Mouse (Mus musculus) hindbrain, embryonic 15.5 days (tissue): ENCODE measurements around the gene Usp47. TPM values are rescaled to one million over a fixed set of nuclear protein-coding genes. Genes with fewer than 3 reads are reported as not detected.

Experiments used
- ATAC-seq: fragments of 200-750 bp; cut with Nextera tagmentation; 2 replicates; pipeline ENCODE4 v1.8.0; 2017; ENCODE audit warnings: low read depth, moderate number of reproducible peaks, moderate TSS enrichment; ENCODE audit not compliant: low FRiP score
- H3K27ac ChIP-seq: fragments of 300-500 bp; sonication (generic); replicated peaks from 2 replicates; pipeline ENCODE4 v1.5.1; 2015; ENCODE audit warnings: mild to moderate bottlenecking, inconsistent platforms
- H3K27me3 ChIP-seq: fragments of 300-500 bp; sonication (generic); 2 replicates; pipeline ENCODE4 v1.6.1; 2015; ENCODE audit warnings: control low read depth, inconsistent platforms
- H3K36me3 ChIP-seq: fragments of 300-500 bp; sonication (generic); 2 replicates; pipeline ENCODE4 v1.6.1; 2015; ENCODE audit warnings: control low read depth, inconsistent platforms
- H3K4me1 ChIP-seq: fragments of 300-500 bp; sonication (generic); replicated peaks from 2 replicates; pipeline ENCODE4 v1.6.1; 2015; ENCODE audit warnings: control low read depth, inconsistent platforms
- H3K4me2 ChIP-seq: fragments of 300-500 bp; sonication (generic); 2 replicates; pipeline ENCODE4 v1.6.1; 2015; ENCODE audit warnings: moderate library complexity, mild to moderate bottlenecking, inconsistent platforms
- H3K4me3 ChIP-seq: fragments of 300-500 bp; sonication (generic); 2 replicates; pipeline ENCODE4 v1.5.1; 2015; ENCODE audit warnings: mild to moderate bottlenecking, inconsistent platforms
- H3K9ac ChIP-seq: fragments of 300-500 bp; sonication (generic); 2 replicates; pipeline ENCODE4 v1.6.1; 2015; ENCODE audit warnings: inconsistent platforms
- H3K9me3 ChIP-seq: fragments of 300-500 bp; sonication (generic); 2 replicates; pipeline ENCODE4 v1.6.1; 2016; ENCODE audit warnings: control low read depth, inconsistent platforms
- WGBS: fragments of 180-500 bp; shearing (Covaris S2); methylation state at CpG from one replicate; pipeline ENCODE4 v1.1.7; 2015; 5-methylcytosine and 5-hydroxymethylcytosine counted together
- polyA plus RNA-seq: library from polyadenylated mRNA; unstranded; fragments of >200 nt; fragmentation: Nextera tagmentation; extraction: Ambion mirVana; gene quantifications from 2 replicates; pipeline ENCODE4 v1.2.1, GENCODE M21; 2015

Usp47 gene
- polyA plus RNA-seq, 1 experiment from 2014 or later = 63.7 TPM

DNA sequence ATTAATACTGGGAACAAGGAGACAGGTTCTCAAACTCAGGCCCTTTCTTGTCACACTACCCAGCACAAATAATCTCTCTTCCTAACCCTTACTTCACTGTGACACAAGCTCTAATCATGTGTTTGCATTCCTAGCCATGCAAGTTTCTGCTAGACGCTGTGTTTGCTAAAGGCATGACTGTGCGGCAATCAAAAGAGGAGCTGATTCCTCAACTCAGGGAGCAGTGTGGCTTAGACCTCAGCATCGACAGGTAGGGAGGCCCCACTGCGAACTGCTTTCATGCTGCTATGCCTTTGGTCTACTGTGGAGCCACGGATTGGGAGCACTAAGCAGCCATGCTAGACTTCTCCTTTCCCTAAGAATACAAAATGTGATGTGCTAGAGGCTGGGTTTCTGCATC is 80.5 kb downstream of the Usp47 start:
- H3K36me3 ChIP-seq = peaks cover 64% of the 10 kb centered on the region

DNA sequence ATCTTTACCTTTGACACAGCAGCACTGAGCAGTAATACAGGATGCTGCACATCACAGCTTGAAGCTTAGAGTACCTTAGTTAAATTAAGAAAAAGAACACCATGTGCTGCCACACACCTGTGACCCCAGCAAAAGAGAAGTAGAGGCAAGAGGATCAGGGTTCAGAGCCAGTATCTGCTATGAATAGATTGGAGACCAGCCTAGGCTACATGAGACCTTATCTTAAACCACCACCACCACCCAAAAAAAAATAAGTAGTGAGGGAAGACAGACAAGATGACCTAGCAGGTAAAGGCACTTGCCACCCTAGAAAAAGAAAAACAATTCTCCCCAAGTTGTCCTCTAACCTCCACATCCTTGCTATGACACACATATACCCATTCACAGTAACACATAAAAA is 85.5 kb downstream of the Usp47 start:
- ATAC-seq = no peak
- no peak overlapping the region for H3K4me3 ChIP-seq
- H3K9me3 ChIP-seq = no peaks in the 10 kb centered on the region
- no peak overlapping the region for H3K27ac ChIP-seq
- H3K36me3 ChIP-seq = peaks cover 66% of the 10 kb centered on the region
- no peaks in the 10 kb centered on the region for H3K27me3 ChIP-seq
- H3K4me1 ChIP-seq = no peaks in the 10 kb centered on the region
- H3K4me2 ChIP-seq = no peak overlapping the region
- no peak overlapping the region for H3K9ac ChIP-seq

More for the DNA sequence above, 80.5 kb downstream of the Usp47 start:
- no peak overlapping the region for H3K9ac ChIP-seq
- 92% methylated on average over 5 of the region's 5 CpGs for WGBS
- no peaks in the 10 kb centered on the region for H3K9me3 ChIP-seq
- no peaks in the 10 kb centered on the region for H3K4me1 ChIP-seq
- no peak overlapping the region for H3K4me2 ChIP-seq
- no peaks in the 10 kb centered on the region for H3K27me3 ChIP-seq
- H3K4me3 ChIP-seq = no peak overlapping the region
- H3K27ac ChIP-seq = no peak overlapping the region
- ATAC-seq = no peak

DNA sequence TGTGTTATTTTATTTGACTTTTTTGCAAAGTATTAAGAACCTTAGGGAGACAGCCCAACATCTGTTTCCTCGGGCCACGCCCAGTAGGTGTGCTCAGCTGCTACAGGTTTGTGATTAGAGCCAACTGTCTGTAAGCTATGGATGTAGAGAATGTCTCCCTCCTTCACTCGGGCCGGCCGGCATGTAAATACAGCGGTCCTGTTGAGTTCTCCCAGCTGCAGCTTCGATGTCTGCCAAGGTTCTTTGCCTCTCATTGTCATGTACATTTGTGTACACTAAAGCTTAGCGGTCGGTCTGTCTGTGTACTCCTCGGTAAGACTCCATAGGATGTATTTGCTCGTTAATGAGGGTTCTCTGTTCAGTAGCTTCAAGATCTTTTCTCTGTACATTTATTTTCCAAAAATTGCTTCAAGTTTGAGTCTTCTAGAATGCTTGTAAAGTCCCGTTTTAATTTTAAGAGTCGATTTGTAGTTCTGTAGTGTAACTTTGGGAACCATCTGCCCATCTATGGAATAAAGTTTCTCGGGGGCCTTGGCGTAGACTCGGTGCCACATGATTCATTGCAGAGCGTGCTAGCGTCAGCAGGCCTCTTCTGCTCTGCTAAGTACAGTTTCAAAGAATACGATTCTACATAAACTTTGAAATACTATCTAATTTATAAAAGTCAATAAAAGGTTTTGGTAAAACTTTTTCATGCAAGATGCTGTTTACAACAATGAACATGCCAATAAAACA is 87.5 kb downstream of the Usp47 start:
- no peak overlapping the region for H3K4me2 ChIP-seq
- no peak overlapping the region for H3K27ac ChIP-seq
- ATAC-seq = no peak
- no peaks in the 10 kb centered on the region for H3K27me3 ChIP-seq
- H3K9me3 ChIP-seq = no peaks in the 10 kb centered on the region
- peaks cover 51% of the 10 kb centered on the region for H3K36me3 ChIP-seq
- no peak overlapping the region for H3K9ac ChIP-seq
- H3K4me1 ChIP-seq = no peaks in the 10 kb centered on the region
- WGBS = 87% methylated on average over 19 of the region's 19 CpGs
- no peak overlapping the region for H3K4me3 ChIP-seq

DNA sequence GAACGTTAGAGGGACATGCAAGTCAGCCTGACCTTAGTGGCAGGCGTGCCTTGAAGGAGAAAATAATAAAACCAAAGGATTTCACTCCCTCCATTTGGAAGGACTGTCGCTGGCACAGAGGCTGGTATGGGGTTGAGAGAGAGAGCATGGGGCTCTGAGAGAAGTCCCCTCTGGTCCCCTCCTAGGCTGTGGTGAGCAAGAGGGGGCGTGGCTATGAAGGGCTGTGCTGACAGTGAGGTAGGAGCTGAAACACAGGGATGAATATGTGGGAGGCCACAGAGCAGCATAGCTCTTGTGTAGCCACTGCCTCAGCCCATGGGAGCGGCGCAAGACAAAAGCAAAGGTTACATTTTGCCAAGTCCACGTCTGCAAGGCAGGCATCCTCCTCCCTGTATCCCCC is 94.2 kb downstream of the Usp47 start:
- no peak for ATAC-seq
- H3K9me3 ChIP-seq = no peaks in the 10 kb centered on the region
- H3K9ac ChIP-seq = no peak overlapping the region
- no peak overlapping the region for H3K27ac ChIP-seq
- no peaks in the 10 kb centered on the region for H3K36me3 ChIP-seq
- no peaks in the 10 kb centered on the region for H3K27me3 ChIP-seq
- no peak overlapping the region for H3K4me3 ChIP-seq
- H3K4me1 ChIP-seq = no peaks in the 10 kb centered on the region; the same call in 1 of the 2 replicates
- WGBS = 83% methylated on average over 7 of the region's 7 CpGs
- H3K4me2 ChIP-seq = no peak overlapping the region

DNA sequence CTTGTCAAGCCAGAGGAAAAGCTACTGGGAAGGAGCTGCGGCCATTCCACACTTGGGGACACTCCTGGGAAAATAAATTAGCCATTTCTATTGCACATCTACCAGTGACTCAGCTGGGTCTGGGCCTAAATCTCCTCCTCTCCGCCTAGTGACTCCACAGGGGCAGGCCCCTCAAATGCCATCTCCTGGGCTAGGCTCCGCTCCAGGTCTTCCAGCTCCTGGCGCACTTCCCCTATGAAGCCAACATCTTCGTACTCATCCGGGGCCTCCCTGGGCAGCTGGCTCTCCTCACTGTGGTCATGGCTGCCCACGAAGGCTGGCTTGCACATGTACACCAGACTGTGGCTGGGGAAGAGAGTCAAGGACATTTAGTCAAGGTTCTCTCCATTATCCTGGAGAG is 94.8 kb downstream of the Usp47 start:
- WGBS = 84% methylated on average over 7 of the region's 7 CpGs
- no peak overlapping the region for H3K27ac ChIP-seq

DNA sequence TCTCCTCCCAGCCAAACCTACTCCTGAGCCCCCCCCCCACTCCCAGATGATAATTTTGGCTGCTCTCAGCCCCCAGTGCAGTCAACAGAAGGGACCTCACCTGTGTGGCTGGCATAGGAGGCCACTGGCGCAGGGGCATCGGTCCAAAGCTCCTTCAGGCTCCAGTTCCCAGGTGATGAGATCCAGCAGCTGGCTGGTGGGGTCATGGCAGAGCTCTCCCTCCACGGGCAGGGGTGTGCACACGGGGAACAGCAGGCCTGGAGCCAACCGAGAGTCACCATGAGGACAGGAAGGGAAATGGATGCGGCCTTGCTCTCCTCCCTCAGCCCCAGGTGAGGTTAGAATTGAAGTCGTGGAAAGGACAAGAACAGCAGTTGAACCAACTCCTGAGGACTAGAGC is 95.9 kb downstream of the Usp47 start:
- no peaks in the 10 kb centered on the region for H3K36me3 ChIP-seq
- H3K27me3 ChIP-seq = no peaks in the 10 kb centered on the region
- no peak overlapping the region for H3K9ac ChIP-seq
- ATAC-seq = peak; percentile 20; the same call in 1 of the 2 replicates
- no peak overlapping the region for H3K27ac ChIP-seq
- H3K9me3 ChIP-seq = no peaks in the 10 kb centered on the region
- no peak overlapping the region for H3K4me2 ChIP-seq
- WGBS = 82% methylated on average over 7 of the region's 7 CpGs
- H3K4me1 ChIP-seq = no peaks in the 10 kb centered on the region; the same call in 1 of the 2 replicates
- no peak overlapping the region for H3K4me3 ChIP-seq

More for the DNA sequence above, 94.8 kb downstream of the Usp47 start:
- Histone ChIP-seq H3K4me2 (no peak overlapping the region), H3K36me3 (no peaks in the 10 kb centered on the region), H3K9ac (no peak overlapping the region), H3K4me1 (no peaks in the 10 kb centered on the region; the same call in 1 of the 2 replicates), H3K9me3 (no peaks in the 10 kb centered on the region), H3K4me3 (no peak overlapping the region), H3K27me3 (no peaks in the 10 kb centered on the region)
- no peak for ATAC-seq

DNA sequence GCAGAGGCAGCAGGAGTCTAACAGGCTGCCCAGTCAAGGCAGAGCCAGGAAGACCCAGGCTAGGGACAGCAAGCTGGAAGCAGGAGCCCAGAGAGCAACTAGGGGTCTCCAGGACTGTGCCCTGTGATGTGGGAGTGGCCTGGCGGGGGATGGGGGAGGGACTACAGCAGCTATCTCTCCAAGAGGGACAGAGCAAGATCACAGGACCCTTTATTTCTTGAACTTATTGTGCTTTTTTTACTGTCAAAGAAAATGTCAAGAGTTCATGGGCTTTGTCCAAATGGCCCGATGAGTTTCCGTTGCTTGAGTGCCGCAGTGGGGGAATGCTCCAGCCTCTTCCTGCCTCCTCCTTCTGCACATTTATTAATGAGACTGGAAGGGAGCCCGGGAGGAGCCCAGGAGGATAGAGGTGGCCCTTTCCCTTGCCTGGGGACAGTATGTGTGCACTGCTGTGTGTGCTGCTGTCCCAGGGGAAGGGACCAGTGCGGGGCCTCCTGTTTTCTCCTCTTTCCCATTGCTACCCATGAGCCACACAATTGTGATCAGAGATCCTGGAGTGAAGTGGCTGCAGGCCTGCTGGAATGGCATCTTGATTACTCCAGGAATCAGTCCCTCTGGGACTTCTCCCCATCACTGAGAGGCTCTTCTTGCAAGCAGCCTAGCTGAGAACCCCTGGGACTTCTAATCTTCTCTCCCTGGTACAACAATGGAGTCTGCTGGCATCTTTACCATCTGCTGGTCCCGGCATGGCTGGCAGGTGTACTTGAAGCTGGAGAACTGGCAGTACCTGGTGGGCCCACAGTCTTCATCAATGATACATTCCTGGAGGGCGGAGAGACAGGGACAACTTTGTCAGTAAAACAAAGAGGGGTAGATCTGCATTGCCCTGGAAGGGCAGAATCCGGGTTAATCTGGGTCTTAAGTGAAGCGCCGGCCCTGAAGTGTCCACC is 97.8 kb downstream of the Usp47 start:
- no peak overlapping the region for H3K4me2 ChIP-seq
- H3K36me3 ChIP-seq = no peaks in the 10 kb centered on the region
- H3K27ac ChIP-seq = no peak overlapping the region
- no peak overlapping the region for H3K9ac ChIP-seq
- no peaks in the 10 kb centered on the region for H3K27me3 ChIP-seq
- WGBS = 62% methylated on average over 11 of the region's 11 CpGs
- no peak; the same call in 1 of the 2 replicates for ATAC-seq
- no peaks in the 10 kb centered on the region; the same call in 1 of the 2 replicates for H3K4me1 ChIP-seq
- H3K9me3 ChIP-seq = no peaks in the 10 kb centered on the region
- H3K4me3 ChIP-seq = no peak overlapping the region

DNA sequence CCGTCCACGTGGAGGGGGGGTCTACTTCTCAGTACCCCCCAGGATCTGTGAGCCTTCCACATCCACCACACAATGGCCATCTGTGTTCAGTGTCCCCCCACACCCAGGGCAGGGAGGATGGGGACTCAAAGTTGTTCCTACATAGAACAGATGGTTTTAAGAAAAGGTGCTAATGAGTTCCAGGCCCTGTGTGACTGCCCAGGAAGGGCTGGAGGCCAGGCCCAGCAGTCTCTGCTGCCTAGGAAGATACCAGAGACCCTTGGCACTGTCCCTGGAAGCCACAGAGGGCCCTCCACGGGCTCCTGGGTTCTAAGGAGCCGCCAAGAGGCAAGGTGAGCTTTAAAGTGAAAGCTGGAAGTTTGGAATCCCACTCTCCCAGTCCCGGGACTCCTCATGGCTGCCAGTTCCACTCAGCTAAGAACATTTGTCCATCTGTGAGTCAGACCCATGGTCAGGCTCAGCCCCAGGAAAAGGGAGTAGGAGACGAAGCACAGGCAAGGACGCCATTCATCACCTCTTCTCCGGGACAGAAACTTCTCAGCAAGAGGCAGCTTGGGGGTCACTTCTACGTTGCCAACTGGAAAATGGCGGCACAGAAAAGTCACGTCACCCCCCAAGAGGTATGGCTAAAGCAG is 98.7 kb downstream of the Usp47 start:
- Histone ChIP-seq H3K27ac (no peak overlapping the region), H3K9ac (no peak overlapping the region), H3K36me3 (no peaks in the 10 kb centered on the region), H3K4me3 (no peak overlapping the region), H3K4me1 (no peaks in the 10 kb centered on the region; the same call in 1 of the 2 replicates), H3K27me3 (no peaks in the 10 kb centered on the region), H3K4me2 (no peak overlapping the region), H3K9me3 (no peaks in the 10 kb centered on the region)
- 76% methylated on average over 11 of the region's 11 CpGs for WGBS
- ATAC-seq = no peak

DNA sequence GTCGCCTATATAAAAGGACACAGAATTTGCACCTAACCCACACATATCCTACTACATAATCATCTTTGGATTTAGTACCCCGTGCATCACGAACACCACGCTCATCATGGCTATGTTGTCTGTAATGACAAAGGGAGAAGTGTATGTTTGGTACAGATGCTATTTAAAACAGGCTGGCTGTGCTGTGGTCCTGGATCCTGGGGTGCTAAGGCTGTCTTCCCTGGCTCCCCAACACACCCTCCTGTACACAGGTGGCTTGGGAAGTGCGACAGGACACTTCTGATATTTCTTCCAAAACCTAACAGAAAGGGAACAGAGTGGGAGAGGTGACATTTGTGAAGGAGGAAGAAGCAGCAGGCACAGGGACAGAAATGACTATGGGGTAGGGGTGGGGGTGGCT is 100.3 kb downstream of the Usp47 start:
- H3K27ac ChIP-seq = no peak overlapping the region
- no peaks in the 10 kb centered on the region for H3K27me3 ChIP-seq
- H3K9ac ChIP-seq = no peak overlapping the region
- H3K4me2 ChIP-seq = no peak overlapping the region
- H3K36me3 ChIP-seq = no peaks in the 10 kb centered on the region
- no peak overlapping the region for H3K4me3 ChIP-seq
- no peaks in the 10 kb centered on the region for H3K9me3 ChIP-seq
- H3K4me1 ChIP-seq = no peaks in the 10 kb centered on the region; the same call in 1 of the 2 replicates
- no peak for ATAC-seq
- WGBS = 92% methylated on average over 5 of the region's 5 CpGs

DNA sequence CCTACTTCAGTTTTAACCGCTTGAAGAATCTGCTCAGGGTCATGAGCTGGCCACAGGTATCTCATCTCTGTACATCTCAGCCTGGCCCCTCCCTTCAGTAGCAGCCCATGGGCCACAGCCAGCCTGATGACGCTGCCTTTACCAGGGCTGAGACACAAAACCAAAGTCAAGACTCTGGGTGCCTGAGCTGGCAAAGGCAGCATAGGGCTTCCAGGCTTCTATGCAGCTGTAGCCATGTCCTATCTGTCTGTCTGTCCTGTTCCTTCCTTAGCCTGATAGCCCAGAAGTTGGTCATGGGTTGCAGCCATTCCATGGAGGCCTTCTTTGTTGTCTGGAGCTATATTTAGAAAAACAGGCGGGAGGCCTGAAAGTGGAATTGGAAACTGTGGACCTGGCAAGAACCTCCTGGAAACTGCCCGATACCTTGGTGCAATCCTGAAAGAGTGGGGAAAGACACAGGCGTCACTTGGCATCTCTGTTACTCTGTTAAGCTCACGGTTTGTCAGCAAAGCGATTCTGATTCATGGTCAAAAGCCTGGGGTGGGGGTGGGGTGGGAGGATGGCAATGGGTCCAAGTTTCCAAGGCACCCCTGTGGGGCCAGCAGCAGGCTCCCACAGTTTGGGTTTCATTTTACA is 102.4 kb downstream of the Usp47 start:
- no peaks in the 10 kb centered on the region for H3K27me3 ChIP-seq
- no peaks in the 10 kb centered on the region for H3K9me3 ChIP-seq
- H3K4me2 ChIP-seq = no peak overlapping the region
- no peak for ATAC-seq
- no peak overlapping the region for H3K4me3 ChIP-seq
- no peak overlapping the region for H3K27ac ChIP-seq
- peaks cover 5% of the 10 kb centered on the region; the same call in 1 of the 2 replicates for H3K4me1 ChIP-seq
- 82% methylated on average over 7 of the region's 7 CpGs for WGBS
- no peaks in the 10 kb centered on the region for H3K36me3 ChIP-seq
- no peak overlapping the region for H3K9ac ChIP-seq

DNA sequence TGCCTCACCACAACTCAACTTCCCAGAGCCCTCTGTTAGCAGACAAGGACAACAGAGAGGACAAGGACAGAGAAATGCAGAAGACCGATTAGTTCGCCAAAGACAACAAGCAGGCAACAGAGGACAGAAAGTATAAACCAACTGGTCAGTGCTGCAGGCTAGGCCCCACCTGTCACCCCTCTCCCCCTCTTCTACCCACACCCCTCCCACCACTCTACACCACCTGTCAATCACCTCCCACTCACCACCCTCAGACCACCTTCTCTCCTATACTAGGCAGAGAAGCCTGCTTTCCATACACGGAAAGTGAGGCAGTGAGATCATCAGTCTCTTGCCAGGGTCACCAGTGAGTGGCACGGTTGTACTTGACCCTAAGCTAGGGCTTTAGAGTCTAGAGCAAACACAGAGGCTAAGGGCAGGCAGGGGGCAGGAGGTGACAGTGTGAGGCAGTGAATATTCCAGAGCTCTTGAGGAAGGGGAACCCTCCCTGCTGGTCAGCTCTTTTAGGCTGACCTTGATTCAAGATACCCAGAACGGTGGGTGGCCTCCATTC is 103.9 kb downstream of the Usp47 start:
- H3K4me1 ChIP-seq = 0 out of 2 replicates have a peak, but pooled peaks cover 5% of the 10 kb centered on the region
- no peak overlapping the region for H3K4me3 ChIP-seq
- no peak for ATAC-seq
- H3K9me3 ChIP-seq = no peaks in the 10 kb centered on the region
- no peak overlapping the region for H3K4me2 ChIP-seq
- WGBS = 78% methylated on average over 5 of the region's 5 CpGs
- H3K27ac ChIP-seq = no peak overlapping the region
- H3K27me3 ChIP-seq = no peaks in the 10 kb centered on the region
- no peaks in the 10 kb centered on the region for H3K36me3 ChIP-seq
- no peak overlapping the region for H3K9ac ChIP-seq
